Mouse (Mus musculus) gastrocnemius, postnatal 36 days (tissue): ENCODE measurements around the gene Cpped1. TPM values are rescaled to one million over a fixed set of nuclear protein-coding genes. Genes with fewer than 3 reads are reported as not detected.

ENCODE experiments used
- DNase-seq, 2 experiments: peaks; one replicate each; pipeline ENCODE4 v3.0.0; 2022
- intact Hi-C: fragments of 180-260 bp; cut with DNase I; formaldehyde crosslinking; loops from one replicate; pipeline ENCODE4 v1.15.1; 2025
- total RNA-seq, 2 experiments: library from RNA; stranded (reverse); gene quantifications; 2 replicates each; pipeline ENCODE4 v1.2.3; 2021

Cpped1 gene
- total RNA-seq, 2 experiments from 2014 or later: 32.0 to 36.7 TPM

DNA sequence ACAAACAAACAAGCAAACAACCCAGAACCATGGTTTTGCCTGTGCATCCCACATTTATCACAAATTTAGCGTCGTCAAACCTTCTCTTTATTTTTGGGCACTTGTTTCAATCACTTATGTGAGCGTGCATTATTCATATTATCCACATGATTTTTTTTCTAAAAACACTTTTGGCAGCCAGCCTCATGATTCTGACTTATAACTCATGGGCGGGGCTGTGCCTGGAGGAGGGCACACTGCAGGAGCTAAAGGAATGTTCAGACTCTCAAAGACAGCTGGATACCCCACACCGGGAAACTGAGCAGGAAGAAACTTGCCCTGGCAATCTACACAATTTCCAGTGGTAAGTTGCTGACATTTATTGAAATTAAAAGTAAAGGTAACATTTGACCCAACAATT is 131.1 kb downstream of the Cpped1 start:
- DNase-seq: no peak
- intact Hi-C loops: no loop called here

DNA sequence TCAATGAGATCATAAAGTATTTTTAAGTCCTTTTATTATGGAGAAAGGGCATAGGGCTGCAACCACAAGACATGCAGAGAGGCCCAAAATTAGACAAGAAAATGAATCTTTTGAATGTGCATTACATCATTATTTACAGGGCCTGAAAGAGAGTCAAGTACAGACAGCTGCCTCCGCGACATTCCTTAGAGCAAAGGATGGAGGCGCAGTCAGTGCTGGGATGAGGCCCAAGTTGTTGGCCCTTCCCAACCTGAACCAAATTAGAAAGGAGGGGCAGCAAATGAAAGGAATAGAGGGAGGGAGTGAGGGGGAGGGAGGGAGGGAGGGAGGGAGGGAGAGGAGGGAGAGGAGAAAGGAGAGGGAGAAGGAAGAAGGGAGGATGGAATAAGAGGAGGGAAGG is 132.7 kb downstream of the Cpped1 start:
- intact Hi-C loops: no loop called here
- DNase-seq: no peak

GRCm38 (mm10) chr16:11774321-11774720 is 134.9 kb downstream of the Cpped1 start:
- intact Hi-C loops: no loop called here
- no peak for DNase-seq

DNA sequence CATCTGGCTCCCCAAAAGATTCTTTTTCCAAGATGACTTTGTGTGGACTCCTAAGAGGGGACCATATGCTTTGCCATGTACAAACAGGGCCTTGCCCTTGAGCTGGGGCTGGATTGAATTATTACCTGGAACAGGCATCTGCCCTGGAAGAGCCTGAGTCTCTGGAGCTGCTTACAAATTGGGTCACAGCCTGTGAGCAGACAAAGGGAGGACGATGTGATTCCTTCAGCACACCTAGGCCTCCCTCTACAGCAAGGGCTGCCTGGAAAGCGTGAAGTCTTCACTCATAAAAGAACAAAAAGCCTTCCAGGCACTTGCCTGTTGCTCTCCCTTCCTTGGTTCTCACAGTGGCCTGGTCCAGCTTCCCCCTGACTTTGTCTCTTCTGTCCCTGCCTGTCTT is 136.9 kb downstream of the Cpped1 start:
- DNase-seq: no peak
- intact Hi-C loops: no loop called here

DNA sequence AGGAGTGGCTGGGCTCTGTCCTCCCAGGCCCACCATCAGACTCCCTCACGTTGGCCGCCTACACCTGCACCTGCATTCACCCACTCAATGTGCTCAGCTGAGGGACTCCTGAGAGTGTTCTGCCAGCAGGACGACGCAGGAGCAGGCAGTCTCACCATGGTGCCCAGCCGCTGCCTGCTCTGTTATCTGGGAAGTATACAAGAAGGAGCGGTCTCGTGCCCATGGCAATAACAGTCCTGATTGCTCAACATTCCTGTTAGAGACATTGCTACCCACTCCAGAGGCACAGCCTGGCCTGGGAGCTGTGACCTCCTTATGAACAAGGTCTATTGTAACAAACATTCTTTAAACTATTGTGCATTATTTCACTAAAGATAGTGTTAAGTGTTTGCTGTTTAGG is 151.3 kb downstream of the Cpped1 start:
- intact Hi-C loops: no loop called here

GRCm38 (mm10) chr16:11757471-11757870 is 151.8 kb downstream of the Cpped1 start:
- intact Hi-C loops: no loop called here
- DNase-seq: peak in 1 of 2 experiments; percentile 5

More for the DNA sequence above, 151.3 kb downstream of the Cpped1 start:
- no peak for DNase-seq

DNA sequence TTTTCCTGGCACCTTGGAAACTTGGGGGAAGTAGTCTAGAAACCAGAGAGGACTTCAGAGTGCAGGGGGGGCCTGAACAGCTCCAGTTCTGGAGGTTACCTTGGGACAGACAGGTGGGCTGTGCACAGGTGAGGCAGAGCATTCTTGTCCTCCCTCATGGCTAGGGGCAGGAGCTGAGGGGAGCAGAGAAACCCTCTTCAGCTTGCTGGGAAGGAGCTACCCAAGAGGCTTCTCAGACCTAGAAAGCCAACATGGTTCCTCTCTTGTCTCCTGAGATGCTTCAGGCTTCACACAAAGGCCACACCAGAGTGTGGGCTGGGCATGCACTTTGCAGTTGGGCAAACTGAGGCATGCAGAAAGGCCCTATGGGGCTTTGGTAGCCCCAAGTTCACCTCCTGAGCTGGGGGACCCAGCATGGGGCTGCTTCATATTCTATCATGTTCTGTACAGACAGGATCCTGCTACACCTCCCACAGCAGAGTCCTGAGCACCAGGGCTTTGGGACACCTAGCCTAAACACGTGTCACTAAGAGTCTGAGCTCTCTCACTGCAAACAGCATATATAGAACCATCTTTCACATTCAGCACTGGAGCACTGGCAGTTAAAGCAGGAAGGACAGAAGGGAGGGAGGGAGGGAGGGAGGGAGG is 152.5 kb downstream of the Cpped1 start:
- DNase-seq: peak in 1 of 2 experiments; percentile 8
- intact Hi-C loops: no loop called here

DNA sequence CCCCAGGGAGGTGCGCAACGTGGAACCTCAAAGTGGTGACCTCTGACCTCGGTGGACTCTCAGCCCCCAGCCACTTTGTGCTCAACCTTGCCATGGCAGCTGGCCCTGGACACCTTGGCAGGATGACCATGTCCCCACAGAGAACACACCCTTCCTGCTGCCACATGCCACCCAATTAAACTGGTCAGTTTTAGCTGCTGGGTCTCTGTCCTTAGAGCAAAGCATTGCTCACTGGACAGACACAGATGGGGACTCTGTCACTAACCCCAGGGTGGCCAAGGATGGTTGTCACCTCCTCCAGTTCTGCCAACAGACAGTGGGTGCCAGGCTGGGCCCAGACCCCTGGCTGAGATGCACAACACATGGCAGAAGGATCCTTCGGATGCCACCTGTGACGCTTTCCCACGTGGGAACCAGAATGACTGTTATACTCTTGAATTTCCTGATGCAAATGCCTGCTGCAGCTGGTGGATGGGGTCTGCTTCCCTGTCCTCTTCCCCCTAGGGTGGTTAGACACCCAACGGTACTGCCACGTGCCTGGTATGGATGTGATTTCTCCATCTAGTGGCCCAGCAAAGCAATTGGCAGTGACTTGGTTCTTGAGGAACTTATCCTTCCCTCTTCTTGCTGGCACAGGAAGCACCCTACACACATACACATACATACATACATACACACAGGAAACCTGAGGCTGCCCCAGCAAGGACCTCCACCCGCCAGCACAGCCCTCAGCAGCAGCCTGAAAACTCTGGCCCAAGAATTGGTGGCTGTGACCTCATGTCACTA is 153.8 kb downstream of the Cpped1 start:
- intact Hi-C loops: no loop called here
- peak in 1 of 2 experiments; percentile 6 for DNase-seq

DNA sequence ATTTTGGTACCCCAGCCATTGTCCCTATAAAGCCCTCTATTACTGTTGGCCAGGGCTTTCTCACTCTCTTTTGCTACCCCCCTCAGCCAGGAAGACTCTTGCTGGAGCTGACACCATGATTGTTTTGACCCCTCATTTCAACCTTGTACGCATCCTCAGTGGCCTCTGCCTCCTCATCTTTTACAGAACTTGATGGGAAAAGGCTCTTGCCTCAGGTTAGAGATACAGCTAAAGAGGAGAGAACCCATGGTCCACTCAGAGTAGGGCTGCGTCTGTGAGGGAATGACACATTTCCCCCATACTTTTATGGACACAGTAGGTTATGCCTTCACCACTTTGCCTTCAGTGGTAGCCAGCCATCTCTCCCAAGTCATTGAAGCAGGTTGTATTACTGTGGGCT is 155.1 kb downstream of the Cpped1 start:
- DNase-seq: no peak
- intact Hi-C loops: no loop called here

Other genes with a start within 250 kb of the Cpped1 start
- gene Shisa9, start 74.7 kb upstream of the Cpped1 start, total RNA-seq: not detected